Mouse (Mus musculus) small intestine, adult 2 months (tissue): ENCODE measurements around the gene Focad.

Experiments
- CTCF ChIP-seq: fragments of 200-500 bp; IDR thresholded peaks from 2 replicates; pipeline ENCODE4 v1.5.1; 2012; ENCODE audit warnings: low read depth, mild to moderate bottlenecking, control low read depth, inconsistent platforms, low read length, moderate library complexity, mixed read lengths; ENCODE audit not compliant: insufficient replicate concordance, insufficient read length; ENCODE audit errors: extremely low read depth
- POLR2A ChIP-seq: fragments of 200-500 bp; IDR thresholded peaks from 2 replicates; pipeline ENCODE4 v1.6.1; 2012; ENCODE audit warnings: low read depth, mild to moderate bottlenecking, control low read depth, inconsistent platforms, low read length, moderate library complexity

DNA sequence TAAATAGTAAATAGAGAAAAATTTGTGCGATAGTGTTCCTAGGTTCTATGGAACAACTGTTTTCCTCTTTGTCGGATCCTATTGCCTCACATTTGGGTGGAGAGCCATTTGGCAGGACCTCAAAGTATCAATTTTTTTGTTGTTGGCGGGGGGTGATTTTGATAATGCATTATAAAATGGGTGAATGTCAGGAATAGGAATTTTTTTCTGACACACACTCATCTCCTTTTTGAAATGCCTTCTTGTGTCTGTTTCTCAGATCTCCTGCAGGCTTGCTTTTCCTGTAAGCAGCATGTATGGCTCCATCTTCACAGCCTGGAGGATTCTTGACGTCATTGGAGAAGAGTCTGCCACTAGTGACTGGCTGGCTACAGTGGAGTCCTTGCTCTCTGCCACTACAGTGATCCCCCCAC lies 102.1 kb downstream of the Focad start:
- TF ChIP-seq CTCF: no peak
- TF ChIP-seq POLR2A: no peak
